Mouse (Mus musculus): ENCODE data around the gene Olfr1053. TPM values are rescaled to one million over a fixed set of nuclear protein-coding genes. Genes with fewer than 3 reads are reported as not detected.
"Not testable (repeated sequence)": the region's sequence is repeated elsewhere in the genome, so short reads cannot be mapped to it uniquely, and the experiment has no call there.

Gene Olfr1053
- total RNA-seq (2021): not detected

DNA sequence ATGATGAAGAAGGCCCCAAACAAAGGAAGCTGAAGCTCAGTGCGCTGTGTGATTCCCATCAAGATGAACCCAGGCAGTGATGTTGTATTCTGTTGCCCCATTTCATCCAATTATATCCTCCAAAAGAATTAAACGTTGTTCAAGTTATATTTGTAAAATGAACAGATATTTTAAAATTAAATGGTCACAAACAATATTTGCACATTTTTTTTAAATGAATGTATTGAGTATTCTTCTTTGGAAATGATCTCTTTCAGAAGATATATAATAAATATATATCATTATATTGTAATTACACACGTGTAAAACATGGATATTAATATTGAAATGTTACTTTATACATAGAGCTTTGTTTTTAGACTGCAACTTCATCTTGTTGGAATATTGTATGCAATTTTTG is at the start of gene Olfr1053:
Olfr1053 (minus strand) TSS at position 101 of the 400 bp plus-strand sequence.
- intact Hi-C loops (cut with DNase I): no loop called here
- no peak for DNase-seq

DNA sequence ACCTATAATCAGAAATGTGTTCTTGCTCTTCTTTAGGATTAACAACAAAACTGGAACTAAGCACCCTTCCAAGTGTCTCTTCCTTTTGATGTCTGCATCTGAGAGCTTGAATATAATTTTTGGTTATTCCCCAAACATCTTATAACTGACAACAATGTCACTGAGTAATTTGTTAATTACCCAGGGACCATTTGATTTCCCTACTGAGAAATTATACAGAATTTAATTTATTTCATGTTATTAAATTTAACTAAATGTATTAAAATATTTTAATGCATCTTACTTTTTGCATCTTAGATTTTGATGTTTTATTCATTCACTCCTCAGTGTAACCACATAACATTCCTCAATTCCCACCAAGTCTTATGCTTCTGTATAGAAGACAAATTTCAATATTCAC is 47.3 kb upstream of the Olfr1053 start, which contains the start of gene Olfr1056:
Olfr1056 (minus strand) TSS at position 101 of the 400 bp plus-strand sequence.
- intact Hi-C loops (cut with DNase I): no loop called here
- DNase-seq: no peak

- intact Hi-C loops (cut with DNase I); DNase-seq: not testable (repeated sequence)
Observed at GRCm38 (mm10) chr2:86351751-86352150, 36.7 kb upstream of the Olfr1053 start.

DNA sequence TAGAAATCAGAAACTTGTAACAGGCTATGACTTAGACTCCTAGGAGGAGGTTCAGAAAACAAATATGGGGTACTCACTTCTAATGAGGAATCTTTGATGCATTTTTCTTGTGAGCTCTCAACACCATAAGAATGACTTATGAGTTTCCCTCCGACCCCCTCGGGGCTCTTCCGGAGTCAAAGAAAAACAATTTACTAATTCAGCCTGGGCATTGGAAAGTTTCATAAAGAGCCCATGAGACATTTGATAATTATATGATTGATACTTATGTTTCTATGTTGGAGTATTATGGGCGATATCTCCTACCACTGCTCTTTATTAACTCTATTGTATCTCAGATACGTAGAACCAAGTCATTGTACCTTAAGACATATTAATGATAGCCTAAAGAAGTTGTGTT is 35.1 kb upstream of the Olfr1053 start, which contains the start of gene Olfr1055:
Olfr1055 (minus strand) TSS at position 101 of the 400 bp plus-strand sequence.
- intact Hi-C loops (cut with DNase I): no loop called here
- DNase-seq: no peak

GRCm38 (mm10) chr2:86335333-86335732 is 20.2 kb upstream of the Olfr1053 start, which contains the start of gene Olfr1054:
Gene Olfr1054, minus strand, starts transcription at chr2:86335433.
- no peak for DNase-seq
- intact Hi-C loops (cut with DNase I): no loop called here

DNA sequence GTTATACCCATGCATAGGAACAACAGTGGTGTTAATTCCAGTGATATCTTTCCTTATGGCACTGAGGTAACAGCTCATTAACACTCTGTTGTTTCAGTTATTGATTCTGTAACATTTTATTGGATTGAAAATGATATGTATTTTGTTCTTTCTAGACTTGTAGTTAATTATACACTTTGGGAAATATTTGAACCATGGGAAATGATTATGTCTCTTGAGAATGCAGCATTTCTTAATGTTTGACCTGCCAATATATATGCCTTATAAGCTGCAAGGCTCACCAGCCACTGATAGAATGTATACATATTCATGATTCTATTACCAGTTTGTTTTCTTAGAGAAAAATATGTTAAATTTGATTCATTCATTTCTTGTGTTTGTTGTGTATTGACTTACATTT is 22.9 kb downstream of the Olfr1053 start, which contains the start of gene Olfr1052:
Olfr1052 (plus strand) TSS at position 301 of the 400 bp plus-strand sequence.
- intact Hi-C loops (cut with DNase I): no loop called here
- DNase-seq: no peak

GRCm38 (mm10) chr2:86278988-86279387 is 36.1 kb downstream of the Olfr1053 start, which contains the start of gene Olfr1051:
Gene Olfr1051, minus strand, starts transcription at chr2:86279088.
- DNase-seq; intact Hi-C loops (cut with DNase I): not testable (repeated sequence)

Other genes with a start within 250 kb of the Olfr1053 start
- not detected for gene Olfr1036, start 241.3 kb downstream of the Olfr1053 start, total RNA-seq (2021)
- not detected for gene Olfr1037, start 227.9 kb downstream of the Olfr1053 start, total RNA-seq (2021)
- gene Olfr1039, start 179.4 kb downstream of the Olfr1053 start, total RNA-seq (2021): not detected
- not detected for gene Olfr1040, start 168.6 kb downstream of the Olfr1053 start, total RNA-seq (2021)
- not detected for gene Olfr1042, start 153.4 kb downstream of the Olfr1053 start, total RNA-seq (2021)
- not detected for gene Olfr1043, start 147.8 kb downstream of the Olfr1053 start, total RNA-seq (2021)
- not detected for gene Olfr1044, start 137.5 kb downstream of the Olfr1053 start, total RNA-seq (2021)
- gene Olfr52, start 129.6 kb downstream of the Olfr1053 start, total RNA-seq (2021): not detected
- not detected for gene Olfr1045, start 112.3 kb downstream of the Olfr1053 start, total RNA-seq (2021)
- not detected for gene Olfr1046, start 96.0 kb downstream of the Olfr1053 start, total RNA-seq (2021)
- gene Olfr1047, start 83.9 kb downstream of the Olfr1053 start, total RNA-seq (2021): not detected
- gene Olfr1048, start 75.0 kb downstream of the Olfr1053 start, total RNA-seq (2021): not detected
- gene Olfr1049, start 57.0 kb downstream of the Olfr1053 start, total RNA-seq (2021): not detected
- not detected for gene Olfr1051, start 36.2 kb downstream of the Olfr1053 start, total RNA-seq (2021)
- not detected for gene Olfr1052, start 22.8 kb downstream of the Olfr1053 start, total RNA-seq (2021)
- not detected for gene Olfr1054, start 20.1 kb upstream of the Olfr1053 start, total RNA-seq (2021)
- not detected for gene Olfr1055, start 35.0 kb upstream of the Olfr1053 start, total RNA-seq (2021)
- gene Olfr1056, start 47.2 kb upstream of the Olfr1053 start, total RNA-seq (2021): not detected
- not detected for gene Olfr1057, start 63.1 kb upstream of the Olfr1053 start, total RNA-seq (2021)
- gene Olfr1058, start 73.3 kb upstream of the Olfr1053 start, total RNA-seq (2021): not detected
- gene Olfr1061, start 98.8 kb upstream of the Olfr1053 start, total RNA-seq (2021): not detected
- not detected for gene Olfr1062, start 111.5 kb upstream of the Olfr1053 start, total RNA-seq (2021)
- gene Olfr1065, start 135.3 kb upstream of the Olfr1053 start, total RNA-seq (2021): not detected
- gene Olfr1066, start 141.0 kb upstream of the Olfr1053 start, total RNA-seq (2021): not detected
- gene Olfr228, start 172.1 kb upstream of the Olfr1053 start, total RNA-seq (2021): not detected
- gene Olfr1076, start 193.2 kb upstream of the Olfr1053 start, total RNA-seq (2021): not detected
- gene Olfr1079, start 227.2 kb upstream of the Olfr1053 start, total RNA-seq (2021): not detected
- not detected for gene Olfr1080, start 243.0 kb upstream of the Olfr1053 start, total RNA-seq (2021)

Data from heart, postnatal 10 days (tissue).